Mouse (Mus musculus) intestine, postnatal 0 days (tissue): ENCODE results near the gene Fam69b. TPM values are rescaled to one million over a fixed set of nuclear protein-coding genes. Genes with fewer than 3 reads are reported as not detected.

ENCODE experiments used
- ATAC-seq: fragments of 200-750 bp; cut with Nextera tagmentation; 2 replicates; pipeline ENCODE4 v1.8.0; 2017; ENCODE audit warnings: mild to moderate bottlenecking, moderate TSS enrichment, moderate library complexity
- H3K27ac ChIP-seq: fragments of 300-500 bp; sonication (generic); 2 replicates; pipeline ENCODE4 v1.5.1; 2014; ENCODE audit warnings: mild to moderate bottlenecking, low read depth, low read length, moderate library complexity
- H3K27me3 ChIP-seq: fragments of 300-500 bp; sonication (generic); replicated peaks from 2 replicates; pipeline ENCODE4 v1.6.1; 2014; ENCODE audit warnings: low read length, mixed read lengths; ENCODE audit not compliant: control insufficient read depth, insufficient read depth
- H3K36me3 ChIP-seq: fragments of 300-500 bp; sonication (generic); 2 replicates; pipeline ENCODE4 v1.6.1; 2014; ENCODE audit warnings: mild to moderate bottlenecking, moderate library complexity; ENCODE audit not compliant: control insufficient read depth, insufficient read depth
- H3K4me1 ChIP-seq: fragments of 300-500 bp; sonication (generic); replicated peaks from 2 replicates; pipeline ENCODE4 v1.6.1; 2014; ENCODE audit warnings: antibody characterized with exemption, low read length, mixed read lengths; ENCODE audit not compliant: control insufficient read depth, insufficient read depth
- H3K4me2 ChIP-seq: fragments of 300-500 bp; sonication (generic); replicated peaks from 2 replicates; pipeline ENCODE4 v1.6.1; 2014; ENCODE audit warnings: low read depth, mild to moderate bottlenecking, moderate library complexity
- H3K4me3 ChIP-seq: fragments of 300-500 bp; sonication (generic); 2 replicates; pipeline ENCODE4 v1.5.1; 2014; ENCODE audit warnings: low read depth, low read length
- H3K9ac ChIP-seq: fragments of 300-500 bp; sonication (generic); 2 replicates; pipeline ENCODE4 v1.6.1; 2014; ENCODE audit warnings: mild to moderate bottlenecking, low read depth, low read length
- H3K9me3 ChIP-seq: fragments of 300-500 bp; sonication (generic); 2 replicates; pipeline ENCODE4 v1.6.1; 2016; ENCODE audit warnings: mixed run types; ENCODE audit not compliant: control insufficient read depth
- CTCF ChIP-seq: sonication (generic); IDR thresholded peaks from 2 replicates; pipeline ENCODE4 v1.5.1; 2016; ENCODE audit warnings: low read depth, mild to moderate bottlenecking, control low read depth, antibody characterized with exemption, moderate library complexity
- WGBS: fragments of 180-500 bp; shearing (Covaris S2); extraction: QIAGEN DNeasy Blood & Tissue Kit; methylation state at CpG from one replicate; pipeline ENCODE4 v1.1.7; 2014; 5-methylcytosine and 5-hydroxymethylcytosine counted together
- polyA plus RNA-seq: library from polyadenylated mRNA; unstranded; fragments of >200 nt; fragmentation: Nextera tagmentation; extraction: Ambion mirVana; gene quantifications from 2 replicates; pipeline ENCODE4 v1.2.1, GENCODE M21; 2015

Gene Fam69b
- polyA plus RNA-seq, 1 experiment from 2014 or later = 6.9 TPM

- H3K27ac ChIP-seq = peak overlapping the region; percentile 50; the same call in 1 of the 2 replicates
- H3K9ac ChIP-seq = peak overlapping the region; percentile 34; the same call in 1 of the 2 replicates
- TF ChIP-seq CTCF = no peak
- H3K9me3 ChIP-seq = no peaks in the 10 kb centered on the region
- 0 out of 2 replicates have a peak, but pooled peaks cover 7% of the 10 kb centered on the region for H3K36me3 ChIP-seq
- no peaks in the 10 kb centered on the region for H3K27me3 ChIP-seq
- no peak for ATAC-seq
- 0 out of 2 replicates have a peak overlapping the region, but pooled peaks have one; percentile 81 for H3K4me2 ChIP-seq
- no peaks in the 10 kb centered on the region for H3K4me1 ChIP-seq
- 55% methylated on average over 6 of the region's 6 CpGs for WGBS
- H3K4me3 ChIP-seq = peak overlapping the region; percentile 49
Measured at GRCm38 (mm10) chr2:26585713-26586112, 42.5 kb upstream of the Fam69b start.

GRCm38 (mm10) chr2:26586294-26587043 lies 41.8 kb upstream of the Fam69b start, which contains the start of gene Gm20532:
Gene Gm20532 (plus strand): TSS chr2:26586639.
- peak; percentile 72 for TF ChIP-seq CTCF
- peak within 1 kb of the TSS; percentile 51 for H3K27ac ChIP-seq
- 2% methylated on average over 55 of the region's 65 CpGs for WGBS

GRCm38 (mm10) chr2:26587044-26587405 lies 41.2 kb upstream of the Fam69b start:
- Histone ChIP-seq H3K36me3 (peaks cover 19% of the 10 kb centered on the region), H3K4me2 (peak overlapping the region; percentile 81), H3K27me3 (no peaks in the 10 kb centered on the region), H3K9me3 (no peaks in the 10 kb centered on the region), H3K9ac (peak overlapping the region; percentile 47; the same call in 1 of the 2 replicates), H3K4me3 (peak overlapping the region; percentile 49), H3K27ac (peak overlapping the region; percentile 51; the same call in 1 of the 2 replicates), H3K4me1 (no peaks in the 10 kb centered on the region)
- no peak for ATAC-seq
- no peak for TF ChIP-seq CTCF
- WGBS = 9% methylated on average over 11 of the region's 11 CpGs

More at GRCm38 (mm10) chr2:26586294-26587043, 41.8 kb upstream of the Fam69b start, which contains the start of gene Gm20532:
- peaks cover 13% of the 10 kb centered on the region; the same call in 1 of the 2 replicates for H3K36me3 ChIP-seq
- H3K9ac ChIP-seq = peak within 1 kb of the TSS; percentile 47
- H3K4me2 ChIP-seq = peak within 1 kb of the TSS; percentile 81
- peak; percentile 23; the same call in 1 of the 2 replicates for ATAC-seq
- no peaks in the 10 kb centered on the region for H3K4me1 ChIP-seq
- H3K4me3 ChIP-seq = peak within 1 kb of the TSS; percentile 49
- no peaks in the 10 kb centered on the region for H3K27me3 ChIP-seq
- H3K9me3 ChIP-seq = no peaks in the 10 kb centered on the region

- peak overlapping the region; percentile 49 for H3K4me3 ChIP-seq
- H3K9me3 ChIP-seq = no peaks in the 10 kb centered on the region
- no peak for TF ChIP-seq CTCF
- H3K36me3 ChIP-seq = peaks cover 34% of the 10 kb centered on the region
- 54% methylated on average over 4 of the region's 4 CpGs for WGBS
- H3K4me1 ChIP-seq = no peaks in the 10 kb centered on the region
- peak overlapping the region; percentile 81 for H3K4me2 ChIP-seq
- H3K27ac ChIP-seq = no peak overlapping the region
- ATAC-seq = no peak
- H3K27me3 ChIP-seq = no peaks in the 10 kb centered on the region
- H3K9ac ChIP-seq = peak overlapping the region; percentile 24; the same call in 1 of the 2 replicates
Measured at GRCm38 (mm10) chr2:26588573-26588972, 39.7 kb upstream of the Fam69b start.

DNA sequence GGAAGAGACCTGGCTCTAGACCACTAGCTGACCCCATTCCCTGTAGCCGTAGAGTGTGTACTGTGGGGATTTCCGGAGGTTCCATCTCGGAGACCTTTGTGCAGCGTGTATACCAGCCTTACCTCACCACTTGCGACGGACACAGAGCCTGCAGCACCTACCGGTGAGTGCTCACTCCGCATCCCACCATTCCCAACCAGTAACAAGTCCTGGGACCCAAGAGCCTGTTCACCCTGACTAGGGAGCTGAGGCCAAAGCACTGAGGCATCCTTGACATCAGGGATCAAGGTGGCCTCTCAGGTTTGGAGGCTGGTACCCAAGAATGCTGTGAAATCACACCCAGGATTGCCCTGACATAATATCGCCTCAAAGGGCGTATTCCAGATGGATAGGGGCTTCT lies 39.0 kb upstream of the Fam69b start:
- 86% methylated on average over 10 of the region's 10 CpGs for WGBS
- peak overlapping the region; percentile 49 for H3K4me3 ChIP-seq
- TF ChIP-seq CTCF = no peak
- H3K27ac ChIP-seq = no peak overlapping the region
- no peaks in the 10 kb centered on the region for H3K4me1 ChIP-seq
- no peaks in the 10 kb centered on the region for H3K27me3 ChIP-seq
- H3K9me3 ChIP-seq = no peaks in the 10 kb centered on the region
- 0 out of 2 replicates have a peak overlapping the region, but pooled peaks have one; percentile 26 for H3K9ac ChIP-seq
- H3K36me3 ChIP-seq = peaks cover 35% of the 10 kb centered on the region
- ATAC-seq = no peak
- H3K4me2 ChIP-seq = peak overlapping the region; percentile 81

GRCm38 (mm10) chr2:26590282-26590681 lies 38.0 kb upstream of the Fam69b start:
- Histone ChIP-seq H3K9me3 (no peaks in the 10 kb centered on the region), H3K4me2 (peak overlapping the region; percentile 37; the same call in 1 of the 2 replicates), H3K27ac (no peak overlapping the region), H3K9ac (no peak overlapping the region), H3K36me3 (peaks cover 40% of the 10 kb centered on the region), H3K27me3 (no peaks in the 10 kb centered on the region), H3K4me3 (no peak overlapping the region), H3K4me1 (0 out of 2 replicates have a peak, but pooled peaks cover 1% of the 10 kb centered on the region)
- 95% methylated on average over 7 of the region's 7 CpGs for WGBS
- TF ChIP-seq CTCF = no peak
- no peak for ATAC-seq
